Mouse (Mus musculus): ENCODE data around the gene Vgll4. TPM values are rescaled to one million over a fixed set of nuclear protein-coding genes. Genes with fewer than 3 reads are reported as not detected.

Gene Vgll4
- total RNA-seq, 1 experiment, result 25.5 TPM

DNA sequence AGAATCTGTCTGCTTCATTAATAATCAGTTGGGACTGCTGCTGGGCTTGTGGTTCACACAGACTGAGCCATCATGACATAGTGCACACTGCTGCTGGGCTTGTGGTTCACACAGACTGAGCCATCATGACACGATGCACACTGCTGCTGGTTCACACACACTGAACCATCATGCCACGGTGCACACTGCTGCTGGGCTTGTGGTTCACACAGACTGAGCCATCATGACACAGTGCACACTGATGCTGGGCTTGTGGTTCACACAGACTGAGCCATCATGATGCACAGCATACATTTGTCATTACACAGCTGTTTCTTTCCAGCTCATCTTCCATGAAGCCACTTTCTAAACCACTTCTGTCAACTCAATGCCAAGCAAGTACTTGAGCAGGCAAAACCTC, 30.1 kb downstream of the Vgll4 start:
- in situ Hi-C loops (cut with MboI; ENCODE audit: low sequenced_read_pairs in 2 of 2, unreplicated experiment in 2 of 2), result no loop called here
- Histone ChIP-seq H3K27ac (ENCODE audit: insufficient read depth, low read depth, low read length, poor library complexity, severe bottlenecking) (no peak overlapping the region), H3K9ac (ENCODE audit: insufficient read depth, low read depth, low read length, poor library complexity, severe bottlenecking) (no peak overlapping the region), H3K36me3 (ENCODE audit: control insufficient read depth, insufficient read depth, low read length, poor library complexity, severe bottlenecking) (no peaks in the 10 kb centered on the region), H3K4me1 (ENCODE audit: control insufficient read depth in 2 of 2, insufficient read depth in 2 of 2, low read length in 2 of 2, poor library complexity in 1 of 2) (no peaks in the 10 kb centered on the region), H3K4me3 (ENCODE audit: insufficient read depth in 1 of 2, low read depth in 1 of 2, low read length in 2 of 2, poor library complexity in 1 of 2, severe bottlenecking in 1 of 2) (no peak overlapping the region), H3K9me3 (ENCODE audit: control insufficient read depth, insufficient read depth, low read depth, low read length) (no peaks in the 10 kb centered on the region)
- no peak for TF ChIP-seq CHD2 (IDR thresholded peaks at IDR 0.05; ENCODE audit: low read depth, low read length)
- TF ChIP-seq ZC3H11A (IDR thresholded peaks at IDR 0.05; ENCODE audit: borderline replicate concordance, low read depth, low read length), result no peak
- TF ChIP-seq HCFC1 (IDR thresholded peaks at IDR 0.05; ENCODE audit: borderline replicate concordance, insufficient read depth, low read length), result no peak
- TF ChIP-seq ZNF384 (IDR thresholded peaks at IDR 0.05; ENCODE audit: low read depth, low read length), result no peak
- TF ChIP-seq MAFK (IDR thresholded peaks at IDR 0.05; ENCODE audit: insufficient read depth, low read depth, low read length), result no peak
- DNase-seq (ENCODE audit: low read depth, low spot score), result no peak

- no peak overlapping the region for H3K4me3 ChIP-seq (ENCODE audit: insufficient read depth in 1 of 2, low read depth in 1 of 2, low read length in 2 of 2, poor library complexity in 1 of 2, severe bottlenecking in 1 of 2)
- no peaks in the 10 kb centered on the region for H3K4me1 ChIP-seq (ENCODE audit: control insufficient read depth in 2 of 2, insufficient read depth in 2 of 2, low read length in 2 of 2, poor library complexity in 1 of 2)
- no peaks in the 10 kb centered on the region for H3K36me3 ChIP-seq (ENCODE audit: control insufficient read depth, insufficient read depth, low read length, poor library complexity, severe bottlenecking)
- H3K27ac ChIP-seq (ENCODE audit: insufficient read depth, low read depth, low read length, poor library complexity, severe bottlenecking), result no peak overlapping the region
- no peak for DNase-seq (ENCODE audit: low read depth, low spot score)
- H3K9me3 ChIP-seq (ENCODE audit: control insufficient read depth, insufficient read depth, low read depth, low read length), result no peaks in the 10 kb centered on the region
- TF ChIP-seq MAFK (IDR thresholded peaks at IDR 0.05; ENCODE audit: insufficient read depth, low read depth, low read length) (no peak), HCFC1 (IDR thresholded peaks at IDR 0.05; ENCODE audit: borderline replicate concordance, insufficient read depth, low read length) (no peak), CHD2 (IDR thresholded peaks at IDR 0.05; ENCODE audit: low read depth, low read length) (no peak), ZC3H11A (IDR thresholded peaks at IDR 0.05; ENCODE audit: borderline replicate concordance, low read depth, low read length) (no peak), ZNF384 (IDR thresholded peaks at IDR 0.05; ENCODE audit: low read depth, low read length) (no peak)
- no peak overlapping the region for H3K9ac ChIP-seq (ENCODE audit: insufficient read depth, low read depth, low read length, poor library complexity, severe bottlenecking)
- in situ Hi-C loops (cut with MboI; ENCODE audit: low sequenced_read_pairs in 2 of 2, unreplicated experiment in 2 of 2), result no loop called here
Measured at GRCm38 (mm10) chr6:114936941-114937313, 32.9 kb downstream of the Vgll4 start.

DNA sequence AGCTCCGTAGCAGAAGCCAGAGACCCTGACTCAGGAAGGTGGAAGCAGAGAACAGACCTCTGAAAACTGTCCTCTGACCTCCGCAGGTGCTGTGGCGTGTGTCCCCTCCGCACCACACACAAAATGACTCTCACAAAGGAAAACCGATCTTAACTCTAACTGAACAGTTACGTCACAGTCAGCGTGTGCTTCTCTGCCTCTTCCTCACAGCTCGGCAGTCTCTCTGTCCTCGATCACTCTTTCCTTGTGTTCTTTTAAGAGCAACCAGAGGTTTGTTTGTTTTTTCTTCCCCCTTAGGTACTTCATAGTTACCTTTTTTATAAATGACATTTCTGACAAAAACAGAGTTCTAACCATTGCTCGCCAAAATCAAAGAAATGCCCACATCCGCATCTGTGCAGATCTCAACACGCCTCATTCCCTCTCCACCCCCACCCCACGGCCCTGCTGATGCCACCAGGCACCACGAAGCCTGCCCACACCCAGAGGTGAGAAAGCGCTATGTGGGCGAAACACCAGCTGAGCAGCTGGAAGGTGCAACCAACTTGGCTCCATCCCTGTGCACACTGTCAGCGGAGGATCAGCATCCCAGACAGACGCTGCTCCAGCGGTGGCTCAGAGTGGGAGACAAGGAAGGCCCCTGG, 33.4 kb downstream of the Vgll4 start:
- H3K9ac ChIP-seq (ENCODE audit: insufficient read depth, low read depth, low read length, poor library complexity, severe bottlenecking), result no peak overlapping the region
- TF ChIP-seq ZNF384 (IDR thresholded peaks at IDR 0.05; ENCODE audit: low read depth, low read length) (no peak), HCFC1 (IDR thresholded peaks at IDR 0.05; ENCODE audit: borderline replicate concordance, insufficient read depth, low read length) (no peak), CHD2 (IDR thresholded peaks at IDR 0.05; ENCODE audit: low read depth, low read length) (no peak), MAFK (IDR thresholded peaks at IDR 0.05; ENCODE audit: insufficient read depth, low read depth, low read length) (no peak), ZC3H11A (IDR thresholded peaks at IDR 0.05; ENCODE audit: borderline replicate concordance, low read depth, low read length) (no peak)
- H3K9me3 ChIP-seq (ENCODE audit: control insufficient read depth, insufficient read depth, low read depth, low read length), result no peaks in the 10 kb centered on the region
- no peak overlapping the region for H3K27ac ChIP-seq (ENCODE audit: insufficient read depth, low read depth, low read length, poor library complexity, severe bottlenecking)
- DNase-seq (ENCODE audit: low read depth, low spot score), result no peak
- H3K36me3 ChIP-seq (ENCODE audit: control insufficient read depth, insufficient read depth, low read length, poor library complexity, severe bottlenecking), result no peaks in the 10 kb centered on the region
- H3K4me1 ChIP-seq (ENCODE audit: control insufficient read depth in 2 of 2, insufficient read depth in 2 of 2, low read length in 2 of 2, poor library complexity in 1 of 2), result no peaks in the 10 kb centered on the region
- H3K4me3 ChIP-seq (ENCODE audit: insufficient read depth in 1 of 2, low read depth in 1 of 2, low read length in 2 of 2, poor library complexity in 1 of 2, severe bottlenecking in 1 of 2), result no peak overlapping the region
- in situ Hi-C loops (cut with MboI; ENCODE audit: low sequenced_read_pairs in 2 of 2, unreplicated experiment in 2 of 2), result no loop called here

GRCm38 (mm10) chr6:114935362-114935761, 34.4 kb downstream of the Vgll4 start:
- no peak for TF ChIP-seq HCFC1 (IDR thresholded peaks at IDR 0.05; ENCODE audit: borderline replicate concordance, insufficient read depth, low read length)
- TF ChIP-seq MAFK (IDR thresholded peaks at IDR 0.05; ENCODE audit: insufficient read depth, low read depth, low read length), result no peak
- TF ChIP-seq ZNF384 (IDR thresholded peaks at IDR 0.05; ENCODE audit: low read depth, low read length), result no peak
- no peak for TF ChIP-seq CHD2 (IDR thresholded peaks at IDR 0.05; ENCODE audit: low read depth, low read length)
- no peak for TF ChIP-seq ZC3H11A (IDR thresholded peaks at IDR 0.05; ENCODE audit: borderline replicate concordance, low read depth, low read length)
- Histone ChIP-seq H3K9ac (ENCODE audit: insufficient read depth, low read depth, low read length, poor library complexity, severe bottlenecking) (no peak overlapping the region), H3K36me3 (ENCODE audit: control insufficient read depth, insufficient read depth, low read length, poor library complexity, severe bottlenecking) (no peaks in the 10 kb centered on the region), H3K4me1 (ENCODE audit: control insufficient read depth in 2 of 2, insufficient read depth in 2 of 2, low read length in 2 of 2, poor library complexity in 1 of 2) (no peaks in the 10 kb centered on the region), H3K9me3 (ENCODE audit: control insufficient read depth, insufficient read depth, low read depth, low read length) (no peaks in the 10 kb centered on the region), H3K4me3 (ENCODE audit: insufficient read depth in 1 of 2, low read depth in 1 of 2, low read length in 2 of 2, poor library complexity in 1 of 2, severe bottlenecking in 1 of 2) (no peak overlapping the region), H3K27ac (ENCODE audit: insufficient read depth, low read depth, low read length, poor library complexity, severe bottlenecking) (no peak overlapping the region)
- DNase-seq (ENCODE audit: low read depth, low spot score), result no peak
- in situ Hi-C loops (cut with MboI; ENCODE audit: low sequenced_read_pairs in 2 of 2, unreplicated experiment in 2 of 2), result no loop called here
